Mouse (Mus musculus): ENCODE data around the gene Gm3376.

Gm3376 gene

GRCm38 (mm10) chrY:3771373-3771772, at the start of gene Gm3376:
Gm3376 (plus strand) TSS chrY:3771673.
- no CpG with 5 or more reads among the region's 9 CpGs for WGBS

Data from cerebral cortex, adult 2 months (tissue).